Mouse (Mus musculus) liver, embryonic 12.5 days (tissue): Measurements from ENCODE around the gene Gse1. TPM values are rescaled to one million over a fixed set of nuclear protein-coding genes. Genes with fewer than 3 reads are reported as not detected.
A peak's percentile ranks its signal among the peaks of the same experiment; 100 is the strongest.

ENCODE experiments used
- ATAC-seq: fragments of 200-750 bp; cut with Nextera tagmentation; 2 replicates; pipeline ENCODE4 v1.8.0; 2017; ENCODE audit warnings: moderate number of reproducible peaks, mild to moderate bottlenecking, moderate library complexity
- H3K27ac ChIP-seq: fragments of 300-500 bp; sonication (generic); 2 replicates; pipeline ENCODE4 v1.5.1; 2016; ENCODE audit warnings: mild to moderate bottlenecking
- H3K27me3 ChIP-seq: fragments of 300-500 bp; sonication (generic); replicated peaks from 2 replicates; pipeline ENCODE4 v1.6.1; 2016; ENCODE audit warnings: mild to moderate bottlenecking, moderate library complexity
- H3K36me3 ChIP-seq: fragments of 300-500 bp; sonication (generic); 2 replicates; pipeline ENCODE4 v1.6.1; 2016; ENCODE audit warnings: mild to moderate bottlenecking, moderate library complexity
- H3K4me1 ChIP-seq: fragments of 300-500 bp; sonication (generic); 2 replicates; pipeline ENCODE4 v1.6.1; 2016
- H3K4me2 ChIP-seq: fragments of 300-500 bp; sonication (generic); 2 replicates; pipeline ENCODE4 v1.6.1; 2016; ENCODE audit warnings: mild to moderate bottlenecking, moderate library complexity
- H3K4me3 ChIP-seq: fragments of 300-500 bp; sonication (generic); 2 replicates; pipeline ENCODE4 v1.5.1; 2016; ENCODE audit warnings: mild to moderate bottlenecking, moderate library complexity
- H3K9ac ChIP-seq: fragments of 300-500 bp; sonication (generic); 2 replicates; pipeline ENCODE4 v1.6.1; 2016; ENCODE audit warnings: mild to moderate bottlenecking, moderate library complexity
- H3K9me3 ChIP-seq: fragments of 300-500 bp; sonication (generic); replicated peaks from 2 replicates; pipeline ENCODE4 v1.6.1; 2016; ENCODE audit warnings: mild to moderate bottlenecking, moderate library complexity
- WGBS: fragments of 180-500 bp; shearing (Covaris S2); methylation state at CpG from one replicate; pipeline ENCODE4 v1.1.7; 2016; ENCODE audit not compliant: insufficient replicate concordance; 5-methylcytosine and 5-hydroxymethylcytosine counted together
- polyA plus RNA-seq: library from polyadenylated mRNA; unstranded; fragments of >200 nt; fragmentation: Nextera tagmentation; extraction: Ambion mirVana; gene quantifications from 2 replicates; pipeline ENCODE4 v1.2.1, GENCODE M21; 2016

Gse1 gene
- polyA plus RNA-seq, 1 experiment from 2014 or later: 15.9 TPM

DNA sequence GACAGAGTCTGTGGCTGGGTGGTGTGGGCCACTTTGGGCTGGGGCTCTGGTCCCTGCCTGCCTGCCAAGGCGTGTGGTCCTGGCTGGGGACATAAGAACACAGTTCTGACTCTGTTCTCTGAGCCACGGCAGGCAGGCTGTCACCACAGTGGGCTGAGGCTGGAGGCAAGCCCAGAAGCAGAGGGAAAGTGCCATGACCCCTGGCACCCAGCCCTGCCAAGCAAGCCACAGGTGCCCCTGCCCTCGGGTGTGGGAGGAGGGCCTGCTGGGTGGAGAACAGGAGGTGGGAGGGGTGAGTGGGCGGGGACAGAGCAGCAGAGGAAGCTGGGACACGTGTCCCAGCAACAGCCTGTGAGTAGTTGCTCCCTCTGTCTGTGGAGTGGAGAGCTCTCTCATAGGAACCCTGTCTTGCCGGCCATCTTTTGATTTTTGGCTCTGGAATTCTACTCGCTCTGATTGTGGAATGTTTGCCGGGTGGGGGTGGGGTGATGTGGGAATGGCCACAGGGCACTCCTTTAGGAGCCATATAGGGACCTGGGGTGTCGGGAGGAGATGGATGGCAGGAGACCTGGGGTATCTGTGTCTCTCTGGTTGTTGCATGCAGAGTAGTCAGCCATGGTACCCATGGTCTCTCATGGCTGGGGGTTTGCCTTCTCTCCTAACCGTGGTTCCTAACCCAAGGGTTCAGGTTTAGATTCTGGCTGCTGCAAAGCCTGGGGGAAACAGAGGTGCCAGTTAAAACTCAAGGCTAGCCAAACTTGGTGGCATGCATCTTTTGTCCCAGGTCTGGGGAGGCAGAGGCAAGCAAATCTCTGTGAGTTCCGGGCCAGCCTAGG, 140.8 kb downstream of the Gse1 start:
- H3K4me2 ChIP-seq: peak overlapping the region; percentile 81
- peaks cover 100% of the 10 kb centered on the region for H3K4me1 ChIP-seq
- no peaks in the 10 kb centered on the region for H3K27me3 ChIP-seq
- ATAC-seq: peak; percentile 66
- peak overlapping the region; percentile 97 for H3K27ac ChIP-seq
- 9% methylated on average over 11 of the region's 11 CpGs for WGBS
- peak overlapping the region; percentile 59 for H3K4me3 ChIP-seq
- no peaks in the 10 kb centered on the region for H3K9me3 ChIP-seq
- peak overlapping the region; percentile 77 for H3K9ac ChIP-seq
- H3K36me3 ChIP-seq: no peaks in the 10 kb centered on the region

- no peaks in the 10 kb centered on the region for H3K27me3 ChIP-seq
- H3K27ac ChIP-seq: peak overlapping the region; percentile 97
- peak overlapping the region; percentile 59 for H3K4me3 ChIP-seq
- no peaks in the 10 kb centered on the region for H3K9me3 ChIP-seq
- H3K9ac ChIP-seq: peak overlapping the region; percentile 77
- ATAC-seq: peak; percentile 2; the same call in 1 of the 2 replicates
- no peaks in the 10 kb centered on the region for H3K36me3 ChIP-seq
- peaks cover 100% of the 10 kb centered on the region for H3K4me1 ChIP-seq
- 8% methylated on average over 7 of the region's 7 CpGs for WGBS
- H3K4me2 ChIP-seq: peak overlapping the region; percentile 81
Measured at GRCm38 (mm10) chr8:120369956-120370355, 141.7 kb downstream of the Gse1 start.

- 25% methylated on average over 4 of the region's 4 CpGs for WGBS
- H3K27ac ChIP-seq: peak overlapping the region; percentile 97
Measured at GRCm38 (mm10) chr8:120370461-120370860, 142.2 kb downstream of the Gse1 start.

GRCm38 (mm10) chr8:120371146-120371545, 142.9 kb downstream of the Gse1 start:
- H3K4me1 ChIP-seq: peaks cover 100% of the 10 kb centered on the region
- H3K9me3 ChIP-seq: no peaks in the 10 kb centered on the region
- H3K27ac ChIP-seq: peak overlapping the region; percentile 97
- H3K27me3 ChIP-seq: no peaks in the 10 kb centered on the region
- no peak overlapping the region; the same call in 1 of the 2 replicates for H3K4me3 ChIP-seq
- H3K9ac ChIP-seq: peak overlapping the region; percentile 77
- no peaks in the 10 kb centered on the region for H3K36me3 ChIP-seq
- H3K4me2 ChIP-seq: peak overlapping the region; percentile 81
- WGBS: 19% methylated on average over 5 of the region's 5 CpGs
- ATAC-seq: no peak

More at GRCm38 (mm10) chr8:120370461-120370860, 142.2 kb downstream of the Gse1 start:
- Histone ChIP-seq H3K4me3 (peak overlapping the region; percentile 59), H3K4me1 (peaks cover 100% of the 10 kb centered on the region), H3K9ac (peak overlapping the region; percentile 77), H3K27me3 (no peaks in the 10 kb centered on the region), H3K4me2 (peak overlapping the region; percentile 81), H3K36me3 (no peaks in the 10 kb centered on the region), H3K9me3 (no peaks in the 10 kb centered on the region)
- no peak for ATAC-seq

DNA sequence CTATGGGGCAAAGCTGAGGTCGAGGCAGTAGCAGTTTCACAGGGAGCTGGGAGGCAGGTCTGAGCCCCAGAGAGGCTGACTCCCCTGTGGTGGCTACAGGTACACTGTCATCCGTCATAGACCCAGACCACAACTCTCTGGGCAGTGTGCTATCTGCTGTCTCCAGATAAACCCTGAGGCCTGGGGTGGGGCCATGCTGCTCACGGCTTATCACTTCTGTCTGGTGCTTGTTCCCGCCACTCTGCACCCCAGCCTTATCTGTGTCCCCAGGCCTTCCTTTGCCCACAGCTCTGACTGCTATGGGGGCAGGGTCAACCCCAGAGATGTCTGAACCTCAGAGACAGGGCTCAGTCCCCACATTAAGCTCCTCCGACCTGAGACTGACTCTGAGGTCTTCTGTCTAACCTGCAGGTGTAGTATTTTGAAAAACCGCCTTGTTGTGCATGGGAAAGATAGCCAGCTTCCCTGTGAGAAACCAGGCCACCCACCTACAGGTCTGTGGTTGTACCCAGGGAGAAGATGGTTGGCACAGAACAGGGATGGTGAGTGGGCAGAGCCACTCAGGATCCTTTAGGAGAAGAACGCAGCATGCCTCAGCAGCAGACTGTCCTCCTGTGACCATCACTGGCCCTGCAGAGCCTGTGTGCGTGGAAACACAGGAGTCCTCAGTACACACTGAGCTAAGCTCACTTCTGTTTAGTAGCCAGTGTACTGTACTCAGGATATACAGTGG, 143.6 kb downstream of the Gse1 start:
- ATAC-seq: peak; percentile 88
- WGBS: 8% methylated on average over 8 of the region's 8 CpGs
- peak overlapping the region; percentile 81 for H3K4me2 ChIP-seq
- H3K27ac ChIP-seq: peak overlapping the region; percentile 97
- H3K27me3 ChIP-seq: no peaks in the 10 kb centered on the region
- H3K9ac ChIP-seq: peak overlapping the region; percentile 77
- H3K4me1 ChIP-seq: peaks cover 100% of the 10 kb centered on the region
- H3K4me3 ChIP-seq: peak overlapping the region; percentile 19
- H3K36me3 ChIP-seq: no peaks in the 10 kb centered on the region
- no peaks in the 10 kb centered on the region for H3K9me3 ChIP-seq

GRCm38 (mm10) chr8:120372684-120373083, 144.4 kb downstream of the Gse1 start:
- no peaks in the 10 kb centered on the region for H3K36me3 ChIP-seq
- ATAC-seq: 0 out of 2 replicates have a peak, but pooled peaks have one; percentile 0
- no peaks in the 10 kb centered on the region for H3K9me3 ChIP-seq
- no peak overlapping the region for H3K4me3 ChIP-seq
- H3K4me2 ChIP-seq: peak overlapping the region; percentile 81
- H3K27ac ChIP-seq: peak overlapping the region; percentile 97
- peak overlapping the region; percentile 75 for H3K9ac ChIP-seq
- peaks cover 100% of the 10 kb centered on the region for H3K4me1 ChIP-seq
- 60% methylated on average over 6 of the region's 6 CpGs for WGBS
- no peaks in the 10 kb centered on the region for H3K27me3 ChIP-seq

DNA sequence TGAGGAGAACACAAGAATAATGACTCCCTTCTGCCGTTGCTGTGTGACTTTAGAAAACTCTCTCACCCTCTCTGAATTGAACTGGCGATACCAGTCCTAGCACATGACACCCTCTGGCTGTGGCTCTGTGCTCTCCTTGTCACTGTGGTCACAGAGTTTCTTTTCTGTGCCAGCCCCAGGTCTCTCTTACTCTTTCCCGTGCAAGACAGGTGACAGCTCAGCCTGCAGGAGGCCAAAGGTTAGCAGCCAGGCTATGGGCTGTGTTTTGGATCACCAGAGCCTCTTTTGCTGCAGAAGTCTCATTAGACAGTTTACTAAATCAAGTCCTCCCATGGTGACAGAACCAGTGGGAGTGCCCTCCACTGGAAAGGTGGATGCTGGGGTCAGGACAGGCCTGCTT, 145.4 kb downstream of the Gse1 start:
- Histone ChIP-seq H3K9me3 (no peaks in the 10 kb centered on the region), H3K4me3 (no peak overlapping the region), H3K9ac (peak overlapping the region; percentile 75), H3K27ac (peak overlapping the region; percentile 97), H3K4me1 (peaks cover 100% of the 10 kb centered on the region), H3K27me3 (no peaks in the 10 kb centered on the region), H3K36me3 (no peaks in the 10 kb centered on the region), H3K4me2 (no peak overlapping the region)
- WGBS: 61% methylated on average over 3 of the region's 3 CpGs
- ATAC-seq: no peak

DNA sequence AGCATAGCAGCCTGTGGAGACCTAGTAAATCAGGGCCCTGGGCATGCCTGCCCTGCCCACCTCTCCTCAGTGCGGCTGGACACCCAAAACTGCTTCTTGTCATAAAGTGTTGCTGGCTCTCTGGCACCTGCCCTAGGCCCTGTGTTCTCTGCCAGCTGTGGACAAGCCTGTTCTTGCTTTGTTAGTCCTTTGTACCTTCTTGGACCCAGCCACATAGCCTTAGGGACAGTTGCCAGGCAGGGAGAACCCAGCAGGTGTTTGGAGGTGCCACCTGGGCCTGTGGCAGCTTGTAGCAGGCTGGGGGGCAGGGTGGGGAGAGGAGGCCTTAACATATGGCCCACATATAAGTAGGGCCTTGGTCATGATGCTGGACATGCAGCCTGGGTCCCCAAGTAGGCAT, 145.8 kb downstream of the Gse1 start:
- Histone ChIP-seq H3K4me2 (no peak overlapping the region), H3K9ac (peak overlapping the region; percentile 75), H3K27ac (peak overlapping the region; percentile 97), H3K27me3 (no peaks in the 10 kb centered on the region), H3K4me3 (no peak overlapping the region), H3K4me1 (peaks cover 100% of the 10 kb centered on the region), H3K36me3 (no peaks in the 10 kb centered on the region), H3K9me3 (no peaks in the 10 kb centered on the region)
- ATAC-seq: no peak
- WGBS: 65% methylated on average over 1 of the region's 1 CpGs

- H3K27ac ChIP-seq: peak overlapping the region; percentile 97
- 45% methylated on average over 9 of the region's 9 CpGs for WGBS
- H3K4me3 ChIP-seq: no peak overlapping the region
- no peak for ATAC-seq
- peaks cover 100% of the 10 kb centered on the region for H3K4me1 ChIP-seq
- no peaks in the 10 kb centered on the region for H3K9me3 ChIP-seq
- no peaks in the 10 kb centered on the region for H3K36me3 ChIP-seq
- no peaks in the 10 kb centered on the region for H3K27me3 ChIP-seq
- H3K9ac ChIP-seq: peak overlapping the region; percentile 75
- H3K4me2 ChIP-seq: no peak overlapping the region
Measured at GRCm38 (mm10) chr8:120374514-120374913, 146.3 kb downstream of the Gse1 start.

DNA sequence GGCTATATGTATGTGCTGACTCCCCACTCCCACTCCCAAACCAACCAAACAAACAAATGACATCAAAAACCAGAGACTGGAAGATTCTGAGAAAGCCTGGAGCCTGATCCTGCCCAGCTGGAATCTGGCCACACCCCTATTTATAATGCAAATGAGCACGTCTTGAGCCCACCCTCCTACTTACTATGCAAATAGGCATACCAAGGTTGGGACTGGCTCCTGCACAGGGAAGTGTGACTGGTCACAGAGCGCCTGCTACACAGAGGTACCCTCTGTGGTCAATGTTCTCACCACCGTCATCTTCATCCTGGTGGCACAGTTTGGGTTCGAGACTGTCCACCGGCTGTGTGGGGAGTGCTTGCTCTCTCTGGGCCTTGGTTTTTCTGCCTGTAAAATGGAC, 146.9 kb downstream of the Gse1 start:
- H3K4me1 ChIP-seq: peaks cover 94% of the 10 kb centered on the region
- H3K4me2 ChIP-seq: peak overlapping the region; percentile 32; the same call in 1 of the 2 replicates
- peak overlapping the region; percentile 75 for H3K9ac ChIP-seq
- 0 out of 2 replicates have a peak, but pooled peaks cover 3% of the 10 kb centered on the region for H3K27me3 ChIP-seq
- H3K9me3 ChIP-seq: no peaks in the 10 kb centered on the region
- WGBS: 10% methylated on average over 5 of the region's 5 CpGs
- peak; percentile 31 for ATAC-seq
- no peaks in the 10 kb centered on the region for H3K36me3 ChIP-seq
- H3K4me3 ChIP-seq: no peak overlapping the region
- H3K27ac ChIP-seq: peak overlapping the region; percentile 97

GRCm38 (mm10) chr8:120376215-120376614, 148.0 kb downstream of the Gse1 start:
- Histone ChIP-seq H3K36me3 (no peaks in the 10 kb centered on the region), H3K27ac (peak overlapping the region; percentile 97), H3K27me3 (0 out of 2 replicates have a peak, but pooled peaks cover 5% of the 10 kb centered on the region), H3K4me1 (peaks cover 88% of the 10 kb centered on the region), H3K9ac (peak overlapping the region; percentile 75), H3K4me2 (no peak overlapping the region), H3K4me3 (no peak overlapping the region), H3K9me3 (no peaks in the 10 kb centered on the region)
- ATAC-seq: no peak
- WGBS: 68% methylated on average over 4 of the region's 4 CpGs
